Mouse (Mus musculus) left cerebral cortex, postnatal 36 days (tissue): ENCODE data around the gene Mt2. TPM values are rescaled to one million over a fixed set of nuclear protein-coding genes. Genes with fewer than 3 reads are reported as not detected.
"Not testable (repeated sequence)": the region's sequence is repeated elsewhere in the genome, so short reads cannot be mapped to it uniquely, and the experiment has no call there.

Experiments used
- DNase-seq, 2 experiments: peaks; one replicate each; pipeline ENCODE4 v3.0.0; 2021 to 2022; ENCODE audit warnings: low spot score in 2 of 2, mixed read lengths in 1 of 2
- intact Hi-C: fragments of 180-260 bp; cut with DNase I; formaldehyde crosslinking; loops from one replicate; pipeline ENCODE4 v1.15.1; 2025
- total RNA-seq, 2 experiments: library from RNA; stranded (reverse); gene quantifications; 2 replicates each; pipeline ENCODE4 v1.2.3; 2021

The Mt2 gene
- total RNA-seq = 100 to 1,000 TPM; 463 to 490 TPM

DNA sequence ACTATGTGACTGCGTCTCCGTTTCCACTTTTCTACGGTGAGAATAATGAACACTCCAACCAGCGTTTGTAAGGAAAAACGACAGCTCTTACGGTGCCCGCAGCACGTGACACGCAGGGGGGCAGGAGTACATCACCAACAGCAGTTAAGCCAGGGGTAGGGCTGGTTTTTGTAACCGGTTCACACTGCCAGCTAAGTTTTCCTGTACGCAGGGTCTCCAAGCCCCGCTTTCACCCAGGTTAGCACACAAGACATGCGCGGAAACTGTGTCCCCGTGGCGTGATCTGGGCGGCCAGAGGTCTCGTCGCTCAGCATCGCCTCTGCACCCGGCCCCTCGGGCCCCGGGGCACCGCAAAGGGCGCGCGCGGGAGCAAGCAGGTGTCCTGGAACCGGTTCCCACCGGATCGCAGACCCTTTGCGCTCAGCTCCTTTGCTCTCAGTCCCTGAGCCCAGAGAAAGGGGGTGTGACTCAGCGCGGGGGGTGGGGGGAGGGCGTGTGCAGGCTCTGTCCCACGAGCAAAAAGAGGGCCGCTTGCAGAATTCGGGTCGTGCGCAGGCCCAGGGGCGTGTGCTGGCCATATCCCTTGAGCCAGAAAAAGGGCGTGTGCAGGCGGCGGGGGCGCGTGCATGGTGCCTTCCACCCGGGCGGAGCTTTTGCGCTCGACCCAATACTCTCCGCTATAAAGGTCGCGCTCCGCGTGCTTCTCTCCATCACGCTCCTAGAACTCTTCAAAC lies at the start of gene Mt2:
Gene Mt2 (plus strand): TSS at position 590 of the 734 bp plus-strand sequence.
- peak; percentile 61 to 68 for DNase-seq
- intact Hi-C loops = no loop called here

DNA sequence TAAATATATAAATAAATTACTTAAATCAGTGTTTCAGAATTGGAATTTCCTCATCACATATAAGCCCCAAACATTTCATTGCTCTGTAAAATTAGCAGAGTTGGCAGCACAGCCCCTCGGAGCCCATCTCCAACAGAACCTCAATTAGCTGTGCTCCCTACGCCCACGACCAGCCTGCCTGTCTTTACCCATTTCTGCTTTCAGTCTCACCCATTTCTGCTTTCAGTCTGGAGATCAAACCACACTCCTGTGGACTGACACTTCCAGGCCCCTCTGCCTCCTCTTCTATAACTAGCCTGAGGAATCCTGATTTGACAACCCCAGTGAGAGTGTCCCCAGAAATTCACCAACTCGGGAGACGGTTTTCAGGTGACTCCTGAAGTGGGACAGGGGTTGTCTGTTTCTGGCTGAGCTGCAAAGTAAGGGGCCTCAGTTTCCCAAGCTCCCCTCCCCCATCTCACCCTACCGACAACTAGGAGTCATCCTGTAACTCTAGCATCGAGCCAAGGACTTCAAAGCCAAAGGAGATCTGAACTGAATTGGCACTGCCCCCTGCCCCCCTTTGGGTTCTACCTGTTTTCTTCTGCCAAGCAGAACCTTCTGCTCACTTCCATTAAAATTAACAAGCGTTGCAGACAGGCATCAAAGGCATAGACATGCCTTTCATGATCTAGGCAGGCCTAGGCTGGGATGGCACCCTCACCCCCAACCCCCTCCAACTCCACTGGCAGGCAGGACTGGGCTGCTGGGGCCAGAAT lies 49.6 kb upstream of the Mt2 start:
- no peak for DNase-seq

DNA sequence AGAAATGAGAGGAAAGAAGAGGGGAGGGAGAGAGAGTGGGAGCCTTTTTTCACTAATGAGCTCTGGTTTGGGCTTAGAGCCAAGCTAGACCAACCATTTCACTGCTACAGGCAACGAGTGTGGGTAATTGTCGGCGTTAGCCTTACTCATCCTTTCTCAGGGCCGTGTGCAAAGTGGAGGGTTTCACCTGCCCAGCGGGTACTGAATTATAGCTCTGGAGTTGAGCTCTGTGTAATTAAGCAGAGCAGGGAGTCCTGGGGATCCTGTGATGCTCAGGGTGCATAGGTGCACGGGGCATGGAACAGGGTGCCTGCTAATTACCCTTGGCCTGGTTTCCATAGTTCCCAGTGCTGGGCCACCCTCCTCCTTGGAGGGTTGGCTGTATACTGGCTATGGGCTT lies 44.8 kb upstream of the Mt2 start:
- no peak for DNase-seq
- intact Hi-C loops = no loop called here

More for the DNA sequence above, 49.6 kb upstream of the Mt2 start:
- intact Hi-C loops = no loop called here

DNA sequence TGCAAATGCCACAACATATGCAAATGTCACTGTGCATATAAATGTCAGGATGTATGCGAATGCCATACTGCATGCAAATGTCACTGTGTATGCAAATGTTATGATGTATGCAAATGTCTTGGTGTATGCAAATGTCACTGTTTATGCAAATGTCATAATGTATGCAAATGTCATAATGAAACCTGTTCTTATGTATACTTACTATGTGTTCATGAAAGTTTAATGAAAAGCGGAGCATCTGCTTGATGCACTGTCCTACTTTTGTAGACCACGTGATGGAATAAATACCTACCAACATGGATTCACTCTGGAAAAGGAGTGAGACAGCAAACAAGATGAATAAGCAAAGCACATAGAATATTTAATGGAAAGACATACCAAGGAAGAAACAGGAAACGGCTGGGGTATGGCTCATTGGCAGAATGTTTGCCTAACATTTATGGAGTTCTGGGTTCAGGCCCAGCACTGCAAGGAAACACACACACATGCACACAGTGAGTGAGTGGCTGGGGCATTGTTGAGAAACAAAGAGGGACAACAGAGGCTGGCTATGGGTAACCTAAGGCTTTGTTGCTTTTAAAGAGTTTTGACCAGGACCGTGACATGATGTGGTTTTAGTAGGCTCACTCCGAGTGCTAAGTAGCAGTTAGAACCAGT lies 43.2 kb upstream of the Mt2 start:
- DNase-seq = no peak
- intact Hi-C loops = no loop called here

DNA sequence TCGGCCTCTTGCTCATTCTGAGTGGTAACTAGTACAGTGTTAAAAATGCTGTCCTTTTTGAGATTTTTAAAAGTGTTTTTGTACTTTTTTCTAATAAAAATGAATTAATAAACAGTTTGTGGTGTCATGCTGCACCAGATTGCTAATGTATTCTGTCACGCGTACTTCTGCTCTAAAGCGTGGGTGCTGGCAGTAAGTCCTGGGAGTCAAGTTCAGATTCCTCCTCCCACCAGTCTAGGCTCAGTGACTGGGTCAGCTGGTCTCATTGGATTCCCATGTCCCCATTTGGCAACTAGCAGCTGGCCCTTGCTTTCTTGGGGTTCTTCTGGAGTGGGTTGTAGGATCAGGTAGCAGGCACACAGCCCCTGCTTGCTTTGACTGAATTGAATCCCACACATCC lies 42.3 kb upstream of the Mt2 start:
- intact Hi-C loops = no loop called here

DNA sequence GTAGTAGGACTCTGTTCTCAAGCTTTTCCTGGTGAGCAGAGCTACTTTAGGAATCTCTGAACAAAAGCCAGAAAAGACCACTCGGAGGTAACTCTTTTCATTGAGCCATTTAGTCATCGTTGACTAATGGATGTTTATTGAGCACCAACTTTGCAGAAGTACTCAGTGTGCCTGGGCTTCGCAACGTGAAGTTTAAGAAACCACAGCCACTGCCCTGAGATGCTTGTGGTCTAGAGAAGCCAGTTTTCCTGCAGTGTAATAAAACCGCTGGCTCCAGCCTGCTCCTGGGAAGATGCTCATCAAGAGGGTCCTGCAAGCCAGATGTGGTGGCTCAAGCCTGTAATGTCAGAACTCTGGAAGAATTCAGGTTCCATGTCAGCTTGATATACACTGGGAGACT lies 40.4 kb upstream of the Mt2 start:
- intact Hi-C loops = no loop called here
- DNase-seq = no peak

More for the DNA sequence above, 42.3 kb upstream of the Mt2 start:
- DNase-seq = no peak

DNA sequence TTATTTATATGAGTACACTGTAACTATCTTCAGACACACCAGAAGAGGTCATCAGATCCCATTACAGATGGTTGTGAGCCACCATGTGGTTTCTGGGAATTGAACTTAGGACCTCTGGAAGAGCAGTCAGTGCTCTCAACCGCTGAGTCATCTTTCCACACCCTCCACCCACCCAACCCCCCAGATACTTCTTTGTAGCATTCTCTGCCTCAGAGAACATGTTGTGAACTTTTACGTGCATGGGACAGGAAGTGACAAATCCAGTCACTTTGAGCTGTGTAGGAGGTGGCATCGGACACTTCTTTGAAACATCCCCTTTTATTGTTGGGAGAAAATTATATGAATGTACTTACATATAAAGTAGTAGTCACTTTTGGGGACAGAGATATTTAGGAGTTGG lies 37.9 kb upstream of the Mt2 start:
- intact Hi-C loops, DNase-seq: not testable (repeated sequence)

DNA sequence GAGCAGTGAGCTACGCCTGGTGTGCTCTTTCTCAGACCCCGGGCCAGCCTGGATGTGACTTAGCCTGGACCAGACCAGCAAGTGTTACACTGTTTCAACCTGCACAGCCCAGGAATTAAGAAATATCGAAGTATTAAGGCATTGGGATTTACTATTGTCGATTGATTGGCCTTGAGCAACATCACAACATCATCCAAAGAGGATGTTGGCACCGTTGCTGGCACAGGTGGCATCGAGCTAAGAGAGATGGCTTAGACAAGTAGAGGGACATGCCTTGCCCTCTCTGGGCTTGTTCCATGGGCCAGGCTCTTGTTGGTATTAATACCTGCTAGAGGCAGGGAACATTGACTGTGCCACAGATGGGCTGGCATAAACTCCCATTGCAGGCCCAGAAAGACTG lies 36.9 kb upstream of the Mt2 start:
- intact Hi-C loops = no loop called here
- DNase-seq = no peak

DNA sequence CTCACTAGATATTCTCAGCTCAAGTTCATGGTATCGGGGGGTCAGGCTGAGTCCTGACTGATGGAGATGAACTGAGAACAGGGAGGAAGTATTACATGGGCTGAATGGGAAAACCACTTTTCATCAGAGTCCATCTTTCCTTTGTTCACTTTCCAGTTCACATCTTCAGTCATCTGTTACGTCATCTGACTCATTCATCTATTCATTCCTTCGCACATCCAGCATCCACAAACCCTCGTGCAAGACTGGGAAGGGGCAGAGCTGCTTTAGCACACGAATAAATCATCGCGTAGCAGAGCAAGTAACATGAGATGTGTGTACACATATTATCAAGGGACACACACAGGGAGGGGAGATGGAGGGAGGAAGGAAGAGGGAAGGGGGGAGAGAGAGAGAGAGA lies 36.3 kb upstream of the Mt2 start:
- intact Hi-C loops = no loop called here

DNA sequence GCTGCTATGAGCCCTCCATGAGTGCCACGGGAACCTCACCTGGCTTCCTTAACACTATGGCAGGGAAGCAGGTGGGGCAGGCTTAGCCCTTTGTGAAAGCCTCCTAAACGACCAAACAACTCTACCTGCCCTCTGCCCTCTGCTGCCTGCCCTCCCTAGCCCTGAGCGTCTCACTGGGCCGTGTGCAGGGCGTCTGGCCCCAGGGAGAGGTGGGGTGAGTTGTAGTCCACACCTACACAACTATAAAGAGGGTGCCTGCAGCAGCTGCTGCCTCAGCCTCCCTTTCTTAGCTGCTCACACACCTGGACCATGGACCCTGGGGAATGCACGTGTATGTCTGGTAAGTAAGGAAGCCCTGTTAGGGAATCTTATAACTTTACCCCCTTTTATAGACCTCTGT lies 35.5 kb upstream of the Mt2 start, which contains the start of gene Mt4:
Gene Mt4 (plus strand): TSS at position 265 of the 400 bp plus-strand sequence.
- intact Hi-C loops = no loop called here
- DNase-seq = no peak

More for the DNA sequence above, 36.3 kb upstream of the Mt2 start:
- DNase-seq = no peak

DNA sequence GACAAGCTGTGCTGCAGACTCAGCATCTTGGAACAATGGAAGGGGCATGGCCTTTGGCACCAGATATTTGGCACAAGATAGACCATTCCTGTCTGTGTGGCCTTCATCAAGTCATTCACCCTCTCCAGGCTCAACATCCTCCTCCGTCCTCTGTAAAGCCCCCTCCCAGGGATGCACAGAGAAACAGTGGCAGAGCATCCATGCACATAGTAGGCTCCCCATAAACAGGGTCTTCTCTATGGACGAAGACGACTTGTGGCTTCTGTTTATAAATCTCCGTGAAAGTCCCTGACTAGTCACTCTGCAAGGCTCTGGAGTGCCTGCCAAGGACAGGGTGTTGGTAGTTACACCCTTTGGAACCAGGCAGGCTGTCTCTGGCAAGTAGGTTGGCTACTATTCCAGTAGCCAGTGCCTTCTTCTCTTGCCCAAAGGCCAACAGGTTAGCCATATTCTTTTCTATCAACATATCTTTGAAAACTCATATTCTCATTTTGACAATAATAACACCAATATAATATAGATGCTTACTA lies 32.1 kb upstream of the Mt2 start:
- no peak for DNase-seq
- intact Hi-C loops = no loop called here

DNA sequence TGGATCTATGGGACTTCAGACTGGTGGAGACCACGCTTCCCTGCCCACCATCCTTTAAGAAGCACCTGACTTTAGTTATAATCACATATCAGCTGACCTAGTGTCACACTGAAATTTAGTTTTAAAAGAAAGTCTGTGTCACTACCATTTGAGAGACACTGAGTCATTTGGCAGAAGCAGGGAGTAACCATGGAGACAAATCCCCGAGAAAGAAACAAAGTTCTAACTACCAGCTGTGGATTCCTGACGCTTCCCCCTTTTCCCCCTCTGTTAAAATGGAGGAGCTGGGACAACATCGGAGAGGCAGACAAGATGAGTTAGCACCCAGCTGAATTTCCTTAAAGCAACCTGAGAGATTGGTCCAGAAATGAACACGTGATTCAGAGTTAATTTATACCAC lies 24.2 kb upstream of the Mt2 start:
- DNase-seq = no peak
- intact Hi-C loops = no loop called here

DNA sequence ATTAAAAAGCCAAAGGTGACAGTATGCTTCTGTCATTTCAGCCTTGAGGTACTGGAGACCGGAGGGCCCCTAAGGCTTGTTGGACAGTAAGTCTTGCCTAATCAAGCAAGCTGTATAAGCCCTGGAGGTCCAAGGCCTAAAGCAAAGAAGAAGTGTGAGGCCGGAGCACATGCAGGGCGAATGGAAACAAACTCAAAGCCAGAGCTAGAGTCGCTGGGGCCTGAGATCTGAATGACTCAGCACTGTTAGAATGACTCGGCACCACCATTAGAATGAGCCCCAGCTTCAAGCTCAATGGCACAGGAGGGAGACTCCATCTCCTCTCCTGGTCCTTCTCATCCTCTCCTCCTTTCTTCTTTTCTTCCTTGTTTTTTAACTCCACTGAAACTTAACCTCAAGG lies 21.5 kb upstream of the Mt2 start:
- no peak for DNase-seq
- intact Hi-C loops = no loop called here

DNA sequence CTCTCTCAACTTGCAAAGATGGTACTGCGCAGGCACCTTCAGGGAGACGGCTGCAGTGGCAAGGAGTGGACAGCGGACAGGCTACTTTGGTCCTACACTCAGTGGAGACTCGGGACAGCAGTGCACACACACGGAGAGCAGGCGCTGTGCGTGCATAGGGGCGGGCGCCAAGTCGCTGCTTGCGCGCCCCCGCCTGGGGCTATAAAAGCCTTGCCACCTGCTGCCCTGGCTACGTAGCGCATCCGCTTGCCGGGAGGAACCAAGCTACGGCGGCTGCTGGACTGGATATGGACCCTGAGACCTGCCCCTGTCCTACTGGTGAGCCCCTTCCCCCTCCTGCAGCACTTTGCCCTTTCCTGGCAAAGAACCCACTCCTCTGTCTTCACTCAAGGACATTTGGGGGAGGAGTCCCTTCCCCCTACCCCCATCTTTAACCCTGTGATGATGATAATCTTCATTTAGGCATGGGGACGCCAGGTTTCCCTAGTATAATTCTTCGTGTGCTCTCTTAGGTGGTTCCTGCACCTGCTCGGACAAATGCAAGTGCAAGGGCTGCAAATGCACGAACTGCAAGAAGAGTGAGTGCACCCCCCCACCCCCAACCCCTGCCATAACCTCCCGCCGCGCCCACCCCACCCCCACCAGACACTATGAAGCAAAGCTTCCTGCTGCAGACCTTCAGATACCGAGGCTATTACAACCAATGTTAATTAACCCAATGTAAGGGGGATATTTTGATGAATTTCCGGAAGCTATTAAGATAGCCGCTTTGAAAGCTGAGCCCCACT lies 19.8 kb upstream of the Mt2 start, which contains the start of gene Mt3:
Gene Mt3 (plus strand): TSS at position 95 of the 788 bp plus-strand sequence.
- intact Hi-C loops = loop anchor here (2.0 kb wide), 1 partner anchor 54 kb away; the partner anchor contains the start of gene Bbs2
- peak; percentile 87 to 89 for DNase-seq

DNA sequence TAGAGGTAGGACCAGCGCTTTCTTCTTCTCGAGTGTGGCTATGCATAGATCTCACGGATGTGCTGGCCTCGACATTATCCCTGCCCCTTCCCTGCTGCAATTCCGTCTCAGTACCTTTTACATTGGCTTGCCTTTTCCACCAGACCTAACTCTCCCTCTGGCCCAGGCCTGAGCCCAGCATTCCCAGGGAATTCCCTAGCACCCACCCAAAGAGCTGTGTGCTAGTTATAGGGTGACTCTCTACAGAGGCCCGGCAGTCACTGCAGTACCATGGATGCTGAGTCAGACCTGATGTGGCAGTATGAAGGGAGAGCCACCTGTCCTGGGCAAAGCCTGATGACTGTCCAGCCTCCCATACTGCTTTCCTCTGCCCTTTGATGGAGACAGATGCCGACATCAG lies 19.0 kb upstream of the Mt2 start:
- DNase-seq = peak; percentile 56 to 64
- intact Hi-C loops = loop anchor here (2.0 kb wide), 1 partner anchor 55 kb away; the partner anchor contains the start of gene Bbs2

DNA sequence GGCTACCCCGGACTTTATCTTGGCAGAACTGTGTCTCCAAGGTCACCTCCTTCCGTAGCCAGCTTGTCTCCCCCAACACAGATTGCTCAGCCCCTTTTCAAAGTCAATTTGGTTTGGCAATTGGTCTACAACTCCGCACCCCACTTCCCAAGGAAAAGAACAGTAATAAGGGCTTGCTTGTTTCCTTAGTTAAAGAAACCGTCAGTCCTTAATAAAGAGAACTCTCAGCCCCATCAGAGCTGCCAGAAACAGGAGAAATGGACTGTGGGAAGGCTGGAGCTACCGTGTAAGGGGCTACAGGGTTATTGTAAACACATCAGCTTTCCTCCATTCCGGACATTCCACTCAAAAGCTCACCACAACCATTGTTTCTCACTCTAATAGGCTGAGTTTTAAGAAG lies 17.9 kb upstream of the Mt2 start:
- DNase-seq = peak in 1 of 2 experiments; percentile 17
- intact Hi-C loops = no loop called here

DNA sequence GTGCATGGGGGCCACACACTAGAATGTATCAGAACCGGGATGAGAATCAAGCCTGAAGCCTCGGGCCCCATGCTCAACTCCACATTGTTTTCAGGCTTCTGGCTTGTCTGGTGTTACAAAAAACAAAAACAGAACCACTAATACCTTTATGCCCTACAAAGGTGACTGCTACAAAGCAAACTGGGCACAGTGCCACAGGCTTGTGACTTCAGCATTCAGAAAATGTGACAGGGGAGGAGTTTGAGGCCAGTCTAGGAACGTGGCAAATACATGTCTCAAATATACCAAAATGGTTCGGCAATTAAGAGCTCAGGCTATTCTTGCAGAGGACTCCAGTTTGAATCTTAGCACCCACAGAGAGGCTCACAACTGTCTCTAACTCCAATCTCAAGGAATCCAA lies 16.4 kb upstream of the Mt2 start:
- intact Hi-C loops = no loop called here
- DNase-seq = no peak

DNA sequence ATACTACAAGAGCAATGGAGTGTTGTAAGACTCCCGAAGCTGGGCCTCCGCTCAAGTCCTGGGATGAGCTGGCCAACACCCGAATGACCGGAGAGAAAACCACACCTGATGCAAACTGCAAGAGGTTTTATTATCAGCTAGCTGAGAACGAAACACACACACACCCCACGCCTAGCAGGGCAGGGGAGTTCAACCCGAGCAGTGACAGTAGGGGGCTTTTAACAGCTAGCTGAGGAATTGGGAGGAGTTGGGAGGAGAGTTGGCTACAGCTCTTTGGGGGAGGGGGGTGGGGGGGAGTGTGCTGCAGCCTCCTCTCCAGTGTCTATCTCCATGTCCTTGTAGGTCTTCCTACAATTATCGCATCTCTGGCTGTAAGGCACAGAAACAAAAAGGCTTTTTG lies 6.7 kb upstream of the Mt2 start:
- intact Hi-C loops = loop anchor here (5.0 kb wide), 1 partner anchor 63 kb away; no protein-coding TSS in a partner anchor
- DNase-seq = not testable (repeated sequence)

DNA sequence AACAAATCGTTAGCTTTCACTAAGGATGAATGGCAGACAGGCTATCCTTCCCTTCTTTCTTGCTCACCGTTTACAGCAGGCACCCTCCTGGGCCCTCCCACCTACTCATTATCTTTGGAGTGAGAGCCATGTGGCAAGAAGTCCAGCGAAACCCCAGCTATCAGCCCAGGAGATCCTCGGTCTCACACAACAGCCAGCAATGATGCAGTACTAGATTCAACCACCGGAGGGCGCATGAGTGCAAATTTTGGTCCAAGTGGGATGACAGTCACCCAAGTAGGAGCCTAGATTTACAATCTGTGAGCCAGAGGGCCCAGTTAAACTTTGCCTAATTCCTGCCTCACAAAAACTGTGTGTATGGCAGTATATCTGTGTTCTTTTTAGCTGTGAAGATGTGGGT lies 5.2 kb upstream of the Mt2 start:
- peak; percentile 86 to 92 for DNase-seq
- intact Hi-C loops = loop anchor here (1.0 to 5.0 kb wide), 2 partner anchors 32 to 65 kb away; no protein-coding TSS in a partner anchor
